Mouse (Mus musculus): ENCODE measurements around the gene Rps6kl1.

Gene Rps6kl1

GRCm38 (mm10) chr12:85141096-85141495, 10.0 kb downstream of the Rps6kl1 start:
- no peak for DNase-seq (ENCODE audit: low read depth)

DNA sequence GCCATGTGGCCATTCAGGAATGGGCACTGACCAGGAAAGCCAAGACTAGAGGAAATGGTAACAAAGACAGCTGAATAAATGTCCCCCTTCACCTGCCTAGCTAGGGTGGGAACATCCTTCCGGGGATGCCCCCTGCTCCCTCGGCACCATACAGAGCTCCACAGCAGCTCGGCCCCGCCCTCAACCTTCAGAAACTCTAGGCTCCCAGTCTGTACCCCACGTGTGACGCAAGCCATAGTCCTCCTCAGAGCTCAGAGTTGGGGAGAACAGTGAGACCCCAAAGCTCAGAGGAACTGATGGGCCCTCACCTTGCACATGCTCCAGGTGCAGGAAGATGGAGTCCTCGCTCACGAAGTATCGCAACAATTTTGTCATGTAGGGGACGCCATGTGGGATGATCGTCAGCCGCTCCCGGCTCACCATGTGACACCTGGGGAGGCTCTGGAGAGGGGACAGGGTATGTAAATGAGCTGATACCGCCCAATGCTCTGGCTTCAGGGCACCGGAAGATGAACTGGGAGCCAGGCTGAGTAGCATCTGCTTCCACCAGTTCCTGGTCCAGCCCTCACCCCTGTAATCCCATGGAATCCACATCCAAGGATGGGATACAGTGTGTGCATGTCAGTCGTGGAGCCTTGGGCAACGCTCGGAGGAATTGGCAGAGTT, 10.9 kb downstream of the Rps6kl1 start:
- no peak for DNase-seq (ENCODE audit: low read depth)

DNA sequence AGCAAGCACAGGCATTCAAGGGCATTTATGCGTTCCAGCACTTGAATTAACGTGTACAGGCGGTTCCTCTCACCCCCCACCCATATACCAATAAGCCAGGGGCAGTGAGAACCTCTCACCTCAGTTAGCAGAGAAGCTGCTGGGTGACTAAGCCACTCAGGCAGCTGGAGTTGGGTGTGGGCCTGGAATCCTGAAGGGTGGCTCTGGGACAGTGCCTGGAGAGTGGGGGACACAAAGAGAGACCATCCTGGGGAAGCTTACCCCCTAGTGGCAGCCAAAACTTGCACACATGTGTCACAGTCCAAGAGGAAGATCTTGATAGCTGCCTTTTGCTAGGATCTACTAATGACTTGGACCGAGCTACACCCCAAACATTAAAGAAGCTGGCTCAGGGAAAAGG, 14.4 kb downstream of the Rps6kl1 start:
- DNase-seq (ENCODE audit: low read depth) = no peak

- DNase-seq (ENCODE audit: low read depth) = no peak
These were observed 15.3 kb downstream of the Rps6kl1 start for GRCm38 (mm10) chr12:85135513-85136470.

DNA sequence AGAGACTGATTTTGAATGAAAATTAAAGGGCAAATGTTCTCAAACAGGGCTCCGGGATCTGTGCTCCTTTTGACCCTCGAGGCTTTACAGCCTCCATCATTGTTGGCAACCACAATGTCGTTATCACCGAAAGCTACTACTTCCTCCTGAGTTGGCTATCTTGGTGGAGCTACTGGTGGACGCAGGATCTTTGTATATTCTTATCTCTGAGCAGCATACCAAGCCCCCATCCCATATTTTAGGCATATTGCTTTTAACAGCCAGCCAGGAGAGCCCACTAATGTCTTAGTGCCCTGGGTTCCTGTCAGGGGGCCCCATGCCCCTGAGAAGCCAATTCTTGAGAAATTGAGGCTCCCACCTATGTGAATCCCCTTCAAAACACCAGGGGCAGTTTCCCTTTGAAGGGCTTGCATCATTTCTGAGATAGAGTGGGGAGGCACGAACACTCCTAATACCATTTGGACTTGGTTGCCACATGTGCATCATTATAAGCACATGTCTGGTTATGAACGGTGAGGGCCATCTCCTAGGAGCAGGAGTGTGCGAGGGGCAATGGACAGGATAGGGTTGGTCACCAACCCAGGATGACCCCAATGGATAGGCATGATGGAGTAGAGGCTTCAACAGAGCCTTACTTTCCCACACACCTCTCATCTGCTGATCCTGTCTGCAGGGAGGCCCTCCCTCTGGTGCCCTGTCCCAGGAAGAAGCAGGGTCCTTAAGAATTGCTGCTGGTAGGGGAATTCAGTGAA, 16.8 kb downstream of the Rps6kl1 start:
- peak; percentile 58 for DNase-seq (ENCODE audit: low read depth)

DNA sequence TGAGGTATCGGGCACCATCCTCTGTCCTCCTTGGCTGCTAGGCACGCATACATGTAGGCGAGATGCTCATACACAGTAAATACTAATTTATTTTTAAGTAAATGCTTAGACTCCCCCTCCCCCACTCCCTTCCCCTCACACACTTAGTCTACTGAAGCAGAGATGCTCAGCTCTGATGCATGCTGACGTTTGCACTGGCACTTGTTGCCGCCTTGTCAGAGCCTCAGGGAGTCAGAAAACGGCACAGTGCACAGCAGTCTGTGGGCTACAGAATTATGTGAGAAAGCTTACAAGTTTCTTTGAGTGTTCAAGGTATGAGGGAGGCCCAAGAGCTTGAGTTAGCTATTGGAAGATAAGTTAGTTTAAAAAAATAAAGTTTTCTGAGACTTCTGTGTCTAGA, 19.7 kb downstream of the Rps6kl1 start:
- no peak for DNase-seq (ENCODE audit: low read depth)

GRCm38 (mm10) chr12:85129426-85129978, 21.6 kb downstream of the Rps6kl1 start:
- peak; percentile 95 for DNase-seq (ENCODE audit: low read depth)

GRCm38 (mm10) chr12:85126986-85127603, 24.0 kb downstream of the Rps6kl1 start:
- peak; percentile 92 for DNase-seq (ENCODE audit: low read depth)

DNA sequence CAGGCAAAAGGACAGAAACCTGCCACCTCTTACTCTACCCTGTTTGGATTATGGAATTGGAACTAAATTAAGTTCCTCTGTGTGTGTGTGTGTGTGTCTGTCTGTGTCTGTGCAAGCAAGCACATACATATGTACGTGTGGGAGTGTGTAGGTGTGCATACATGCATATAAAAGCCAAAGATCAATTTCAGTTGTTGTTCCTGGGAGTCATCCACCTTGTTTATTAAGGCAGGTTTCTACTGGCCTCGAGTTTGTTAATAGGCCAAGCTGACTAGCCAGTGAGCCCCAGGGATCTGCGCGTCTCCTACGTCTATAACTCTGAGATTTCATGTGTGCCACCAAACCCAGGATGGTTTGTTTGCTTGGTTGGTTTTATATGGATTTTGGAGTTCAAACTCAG, 26.3 kb downstream of the Rps6kl1 start:
- no peak for DNase-seq (ENCODE audit: low read depth)

DNA sequence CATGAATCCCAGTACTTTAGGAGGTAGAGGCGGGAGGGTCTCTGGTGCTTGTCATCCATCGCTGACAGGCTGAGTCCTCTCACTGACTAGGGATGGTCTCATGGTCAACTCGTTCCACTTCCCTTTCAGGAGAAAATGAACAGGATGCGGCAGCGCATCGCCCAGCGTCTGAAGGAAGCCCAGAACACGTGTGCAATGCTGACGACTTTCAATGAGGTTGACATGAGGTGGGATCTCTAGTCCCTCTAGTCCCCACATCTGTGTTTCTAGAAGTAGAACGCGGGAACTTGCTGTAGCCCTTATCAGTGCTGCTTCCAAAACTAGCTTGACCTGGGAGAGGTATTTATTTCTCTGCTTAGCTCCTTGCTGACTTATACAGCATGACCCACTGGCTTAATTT, 27.4 kb downstream of the Rps6kl1 start:
- DNase-seq (ENCODE audit: low read depth) = no peak

- DNase-seq (ENCODE audit: low read depth) = no peak
These were observed 27.9 kb downstream of the Rps6kl1 start for GRCm38 (mm10) chr12:85123108-85123530.

- no peak for DNase-seq (ENCODE audit: low read depth)
These were observed 29.1 kb downstream of the Rps6kl1 start for GRCm38 (mm10) chr12:85121806-85122459.

DNA sequence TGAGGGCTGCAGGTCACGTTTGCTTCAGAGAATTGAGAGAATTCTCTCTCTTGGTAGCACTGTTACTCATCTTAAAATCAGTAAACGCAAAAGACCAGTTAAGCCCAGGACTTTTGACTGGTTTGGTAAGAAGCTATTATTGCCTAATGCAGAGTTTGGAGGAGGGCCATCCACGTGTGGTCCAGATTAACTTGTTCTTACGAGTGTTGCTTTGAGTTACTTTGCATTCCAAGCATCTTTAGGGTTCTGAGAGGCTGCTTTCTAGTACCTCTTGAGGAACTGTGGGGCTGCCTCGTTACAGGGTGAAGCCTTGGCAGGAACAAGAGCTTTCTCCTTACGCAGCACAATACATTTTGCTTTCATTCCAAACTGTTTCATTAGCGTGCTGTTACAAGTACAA, 35.4 kb downstream of the Rps6kl1 start:
- DNase-seq (ENCODE audit: low read depth) = peak; percentile 38

DNA sequence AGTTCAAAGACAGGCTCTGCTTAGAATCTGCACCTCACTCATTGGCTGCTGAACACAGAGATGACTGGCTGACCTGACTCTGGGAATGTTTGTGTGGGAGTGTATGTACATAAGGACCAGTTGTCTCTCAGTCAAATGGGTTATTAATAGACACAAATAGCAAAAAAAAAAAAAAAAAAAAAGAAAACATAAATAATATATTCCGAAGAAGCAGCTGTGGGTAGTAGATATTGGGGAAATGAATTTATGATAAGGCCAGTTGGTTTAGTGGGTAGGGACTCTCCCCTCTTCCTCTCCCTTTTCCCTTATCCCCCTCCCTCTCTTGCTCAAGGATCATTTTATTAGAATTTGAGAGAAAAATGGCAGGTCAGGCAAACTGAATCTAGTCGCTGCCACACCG, 37.1 kb downstream of the Rps6kl1 start:
- DNase-seq (ENCODE audit: low read depth) = no peak

- DNase-seq (ENCODE audit: low read depth) = no peak
These were observed 37.7 kb downstream of the Rps6kl1 start for GRCm38 (mm10) chr12:85113337-85113736.

GRCm38 (mm10) chr12:85112550-85113251, 38.4 kb downstream of the Rps6kl1 start:
- peak; percentile 31 for DNase-seq (ENCODE audit: low read depth)

DNA sequence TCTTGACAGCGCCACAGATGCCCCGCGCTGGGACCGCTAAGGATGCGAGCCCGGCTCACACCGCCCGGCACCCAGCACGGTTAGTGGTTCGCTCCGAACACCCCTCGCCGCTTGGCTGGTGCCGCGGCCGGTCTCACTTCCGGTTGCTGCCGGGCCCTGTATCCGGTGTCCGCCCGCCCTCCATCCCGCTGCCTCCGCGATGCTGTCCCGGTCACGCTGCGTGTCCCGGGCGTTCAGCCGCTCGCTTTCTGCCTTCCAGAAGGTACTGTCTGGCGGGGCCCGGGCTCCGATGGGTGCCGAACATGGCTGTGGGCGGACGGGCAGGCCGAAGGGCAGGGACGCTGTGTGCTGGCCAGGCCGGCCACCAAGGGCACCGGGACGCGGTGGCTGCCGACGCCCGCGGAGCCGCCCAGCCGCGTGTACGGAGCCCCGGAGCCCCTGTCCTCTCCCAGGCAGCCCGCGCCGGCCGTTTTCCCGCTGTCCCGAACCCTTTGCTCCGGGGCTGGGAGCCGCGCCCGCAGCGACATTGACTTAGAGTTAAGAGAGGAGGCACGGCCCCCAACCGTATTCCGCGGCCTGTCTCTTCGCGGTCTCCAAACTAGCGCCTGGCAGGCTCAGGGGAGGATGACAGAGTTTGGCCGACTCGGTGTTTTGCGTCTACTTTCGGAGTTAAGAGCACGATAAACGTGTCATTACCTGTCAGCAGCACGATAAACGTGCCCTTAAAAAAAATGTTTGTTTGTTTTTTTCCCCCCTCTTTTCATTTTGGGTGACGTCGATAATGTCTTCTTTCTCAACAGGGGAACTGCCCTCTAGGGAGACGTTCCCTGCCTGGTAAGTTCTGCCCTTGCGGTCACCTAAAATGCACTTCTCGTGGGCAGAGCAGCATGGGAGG, 40.1 kb downstream of the Rps6kl1 start, which contains the start of the genes Prox2 and Dlst:
Gene Prox2 (minus strand): TSS at position 62 of the 895 bp plus-strand sequence.
Gene Dlst (plus strand): TSS at position 136 of the 895 bp plus-strand sequence.
- DNase-seq (ENCODE audit: low read depth) = peak; percentile 84

- peak; percentile 61 for DNase-seq (ENCODE audit: low read depth)
These were observed 40.9 kb downstream of the Rps6kl1 start for GRCm38 (mm10) chr12:85110011-85110697.

DNA sequence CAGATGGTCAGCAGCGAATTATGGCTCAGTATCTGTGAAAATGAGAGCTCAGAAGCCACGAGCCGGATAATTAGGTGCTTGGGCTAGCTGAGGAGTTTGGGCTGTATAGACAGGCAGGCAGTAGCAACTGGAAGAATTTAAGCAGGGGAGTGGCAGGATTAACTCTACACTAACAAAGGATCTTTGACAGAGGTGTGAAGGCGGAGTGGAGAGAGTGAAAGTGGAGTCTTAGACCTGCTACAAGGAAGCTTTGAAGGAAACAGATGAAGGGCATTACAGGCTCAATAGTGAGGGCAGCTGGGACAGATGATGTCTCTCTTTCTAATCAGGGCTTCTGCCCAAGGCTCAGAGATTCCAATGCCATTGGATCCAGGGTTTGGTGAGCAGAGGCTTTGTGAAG, 41.6 kb downstream of the Rps6kl1 start:
- DNase-seq (ENCODE audit: low read depth) = no peak

Measured in 416B (cell line).